Mouse (Mus musculus): ENCODE data around the gene Rgl1.

DNA sequence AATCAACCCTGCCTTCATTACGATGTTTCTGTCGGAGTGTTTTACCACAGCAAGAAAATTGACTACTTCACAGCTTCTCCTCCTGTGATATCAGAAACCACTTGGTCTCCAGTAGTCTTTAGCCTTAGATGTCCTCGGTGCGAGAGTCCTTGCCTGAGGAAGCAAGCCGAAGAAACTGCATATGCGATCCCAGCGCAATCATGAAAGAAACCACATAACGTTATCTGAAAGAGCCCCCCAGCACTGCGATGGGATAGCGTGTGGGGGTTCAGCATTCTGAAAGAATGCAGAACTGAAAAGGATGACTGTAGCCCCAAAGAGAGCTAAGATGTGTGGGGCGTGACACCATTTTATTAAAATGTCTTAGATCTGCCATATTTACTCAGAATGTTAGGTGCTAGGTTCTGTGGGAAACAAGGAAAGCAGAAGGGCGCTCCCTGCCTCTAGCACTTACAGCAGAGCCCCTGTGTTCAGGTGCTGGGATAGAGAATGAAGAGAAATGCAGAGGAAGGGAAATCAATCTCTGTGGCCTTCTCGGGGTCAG is 34.6 kb upstream of the Rgl1 start:
- TF ChIP-seq CTCF (IDR thresholded peaks at IDR 0.05) (no peak), EP300 (IDR thresholded peaks at IDR 0.05) (no peak)
